34 mouse cellular contexts compared by ENCODE assay signal in genomic region chr4:35124027-35124426, GRCm38 (mm10). TPM values are rescaled to one million over a fixed set of nuclear protein-coding genes. Genes with fewer than 3 reads are reported as not detected.
A peak's percentile ranks its signal among the peaks of the same experiment; 100 is the strongest.
DNase-seq lines count a peak whose midpoint lies in the region; ATAC-seq and TF ChIP-seq lines count a peak whose summit lies in the region.
"Had no signal": no experiment of that assay in that cellular context is flagged by ENCODE, and none has a peak within 500 bp of the region (broad histone marks: within the 10 kb centered on the region; RNA-seq: fewer than 3 reads in every experiment).

No protein-coding gene starts in this region.

- dilution Hi-C loops in CH12.LX (cut with MboI; ENCODE audit: extremely low pct_ligation_motif_present, extremely low pct_unique_long_range_greater_than_20kb, low sequenced_read_pairs) = no loop called here

- no peak for TF ChIP-seq CTCF in lung, embryonic 14.5 days (IDR thresholded peaks at IDR 0.05; ENCODE audit: low read depth)
- no peak for TF ChIP-seq CTCF in CH12.LX (conservative IDR thresholded peaks at IDR 0.05 in 1 of 2, IDR thresholded peaks at IDR 0.05 in 1 of 2; ENCODE audit: low read depth in 2 of 2, low read length in 2 of 2)

- peak overlapping the region; percentile 65; the same call in 1 of the 2 replicates for H3K27ac ChIP-seq in lung, embryonic 14.5 days (ENCODE audit: low read depth)
- peak overlapping the region; percentile 13; the same call in 1 of the 2 replicates for H3K27ac ChIP-seq in CH12.LX (ENCODE audit: insufficient read depth, low read depth)
- peak overlapping the region; percentile 17; the same call in 1 of the 2 replicates for H3K27ac ChIP-seq in forebrain, embryonic 14.5 days (ENCODE audit: low read depth, low read length)
- no peak overlapping the region for H3K27ac ChIP-seq in midbrain, embryonic 13.5 days
- H3K27ac ChIP-seq: embryonic facial prominence, embryonic 13.5 days; left cerebral cortex, adult 2 months; limb, embryonic 10.5 days; liver, embryonic 15.5 days; neural tube, embryonic 13.5 days had no signal

- no peak for TF ChIP-seq POLR2A in CH12.LX (IDR thresholded peaks at IDR 0.05; ENCODE audit: low read depth, low read length)

- no peak overlapping the region for H3K9ac ChIP-seq in lung, embryonic 14.5 days
- H3K9ac ChIP-seq in CH12.LX (ENCODE audit: insufficient read depth, low read depth) = peak overlapping the region; percentile 47; the same call in 1 of the 2 replicates
- H3K9ac ChIP-seq in forebrain, embryonic 14.5 days (ENCODE audit: low read length) = no peak overlapping the region
- no peak overlapping the region for H3K9ac ChIP-seq in midbrain, embryonic 13.5 days (replicated peaks)
- H3K9ac ChIP-seq: embryonic facial prominence, embryonic 13.5 days; liver, embryonic 15.5 days; neural tube, embryonic 13.5 days had no signal

- WGBS in lung, embryonic 14.5 days = 50% methylated on average over 11 of the region's 11 CpGs
- 65% methylated on average over 11 of the region's 11 CpGs for WGBS in forebrain, embryonic 14.5 days
- 77% methylated on average over 11 of the region's 11 CpGs for WGBS in midbrain, embryonic 13.5 days

- H3K4me3 ChIP-seq in lung, embryonic 14.5 days (ENCODE audit: low read depth, low read length) = no peak overlapping the region
- H3K4me3 ChIP-seq in CH12.LX (replicated peaks in 1 of 3; ENCODE audit: low read depth in 2 of 3, low read length in 2 of 3, poor library complexity in 1 of 3) = no peak overlapping the region
- H3K4me3 ChIP-seq in forebrain, embryonic 14.5 days (ENCODE audit: low read depth, low read length) = no peak overlapping the region
- H3K4me3 ChIP-seq in midbrain, embryonic 13.5 days (replicated peaks) = 0 out of 2 replicates have a peak overlapping the region, but pooled peaks have one; percentile 6
- H3K4me3 ChIP-seq: embryonic facial prominence, embryonic 13.5 days; erythroblast, embryonic 14.5 days; left cerebral cortex, adult 2 months; limb, embryonic 10.5 days; liver, embryonic 15.5 days; megakaryocyte, embryonic 14.5 days; myocyte; neural tube, embryonic 13.5 days had no signal

- intact Hi-C loops in heart, postnatal 14 days (cut with DNase I) = no loop called here

- in situ Hi-C loops in CH12.LX (cut with MboI; ENCODE audit: low pct_ligation_motif_present, low pct_unique_long_range_greater_than_20kb, low sequenced_read_pairs) = no loop called here

- TF ChIP-seq RAD21 in CH12.LX (IDR thresholded peaks at IDR 0.05; ENCODE audit: low read depth, low read length) = no peak

- H3K36me3 ChIP-seq in lung, embryonic 14.5 days (ENCODE audit: insufficient read depth) = no peaks in the 10 kb centered on the region
- H3K36me3 ChIP-seq in CH12.LX (replicated peaks in 1 of 2; ENCODE audit: control insufficient read depth in 1 of 2, insufficient read depth in 1 of 2, low read length in 1 of 2) = peaks cover 0 to 2% of the 10 kb centered on the region in 2 experiments
- H3K36me3 ChIP-seq in forebrain, embryonic 14.5 days (ENCODE audit: control insufficient read depth, insufficient read depth, low read length) = no peaks in the 10 kb centered on the region
- H3K36me3 ChIP-seq in midbrain, embryonic 13.5 days = no peaks in the 10 kb centered on the region
- H3K36me3 ChIP-seq: embryonic facial prominence, embryonic 13.5 days; G1E; limb, embryonic 10.5 days; liver, embryonic 15.5 days; neural tube, embryonic 13.5 days had no signal

- peak; percentile 38; the same call in 1 of the 2 replicates for ATAC-seq in lung, embryonic 14.5 days (ENCODE audit: insufficient read depth)
- no peak for ATAC-seq in forebrain, embryonic 14.5 days
- ATAC-seq in midbrain, embryonic 13.5 days = no peak
- no peak for ATAC-seq in monocyte, adult 5-6 weeks (replicated peaks; ENCODE audit: insufficient number of reproducible peaks, low FRiP score, low TSS enrichment, poor library complexity, severe bottlenecking)
- ATAC-seq: Patski had no signal

- no peaks in the 10 kb centered on the region for H3K27me3 ChIP-seq in lung, embryonic 14.5 days (ENCODE audit: insufficient read depth, low read length)
- H3K27me3 ChIP-seq in CH12.LX (replicated peaks) = no peaks in the 10 kb centered on the region
- no peaks in the 10 kb centered on the region for H3K27me3 ChIP-seq in forebrain, embryonic 14.5 days (replicated peaks; ENCODE audit: control insufficient read depth, insufficient read depth, low read length)
- no peaks in the 10 kb centered on the region for H3K27me3 ChIP-seq in midbrain, embryonic 13.5 days
- H3K27me3 ChIP-seq: embryonic facial prominence, embryonic 13.5 days; liver, embryonic 15.5 days; megakaryocyte, embryonic 14.5 days; neural tube, embryonic 13.5 days; Patski had no signal

- DNase-seq in lung, embryonic 14.5 days = peak; percentile 71
- DNase-seq in lung, adult 18-20 months = no peak
- DNase-seq in CH12.LX (ENCODE audit: extremely low read depth) = no peak
- DNase-seq in forebrain, embryonic 14.5 days (ENCODE audit: low spot score) = no peak
- no peak for DNase-seq in heart, postnatal 14 days
- DNase-seq in urinary bladder, postnatal 25 days (ENCODE audit: low spot score) = no peak
- DNase-seq: cerebellum, adult 11-12 months; cerebellum, postnatal 14 days; heart, adult 11 months; kidney, adult 8-10 months; kidney, postnatal 10 days; liver; lung, postnatal 36 days; retina, postnatal 1 day; thymus, adult 2 months had no signal

- TF ChIP-seq EP300 in CH12.LX (IDR thresholded peaks at IDR 0.05; ENCODE audit: low read length) = no peak

- H3K9me3 ChIP-seq in lung, embryonic 14.5 days (ENCODE audit: low read depth, low read length) = no peaks in the 10 kb centered on the region
- H3K9me3 ChIP-seq in CH12.LX (replicated peaks; ENCODE audit: low read length) = no peaks in the 10 kb centered on the region
- H3K9me3 ChIP-seq in forebrain, embryonic 14.5 days (replicated peaks; ENCODE audit: control insufficient read depth, low read length) = no peaks in the 10 kb centered on the region
- H3K9me3 ChIP-seq in midbrain, embryonic 13.5 days = no peaks in the 10 kb centered on the region
- H3K9me3 ChIP-seq: embryonic facial prominence, embryonic 13.5 days; G1E; limb, embryonic 10.5 days; liver, embryonic 15.5 days; megakaryocyte, embryonic 14.5 days; neural tube, embryonic 13.5 days had no signal

- H3K79me2 ChIP-seq in CH12.LX (replicated peaks; ENCODE audit: control insufficient read depth, extremely low read depth, insufficient read depth, poor library complexity, severe bottlenecking) = peaks cover 37% of the 10 kb centered on the region

- peaks cover 18% of the 10 kb centered on the region for H3K4me1 ChIP-seq in lung, embryonic 14.5 days (ENCODE audit: insufficient read depth)
- H3K4me1 ChIP-seq in CH12.LX (ENCODE audit: control insufficient read depth in 1 of 2, insufficient read depth in 2 of 2) = peaks cover 33 to 92% of the 10 kb centered on the region in 2 experiments
- peaks cover 22% of the 10 kb centered on the region for H3K4me1 ChIP-seq in forebrain, embryonic 14.5 days (ENCODE audit: control insufficient read depth, insufficient read depth, low read length)
- peaks cover 58% of the 10 kb centered on the region for H3K4me1 ChIP-seq in midbrain, embryonic 13.5 days (replicated peaks)
- H3K4me1 ChIP-seq: liver, embryonic 15.5 days; megakaryocyte, embryonic 14.5 days had no signal

- H3K4me2 ChIP-seq in lung, embryonic 14.5 days = peak overlapping the region; percentile 31; the same call in 1 of the 2 replicates
- H3K4me2 ChIP-seq in CH12.LX (ENCODE audit: insufficient read depth, low read depth, poor library complexity, severe bottlenecking) = peak overlapping the region; percentile 73
- peak overlapping the region; percentile 12; the same call in 1 of the 2 replicates for H3K4me2 ChIP-seq in forebrain, embryonic 14.5 days (ENCODE audit: low read length)
- H3K4me2 ChIP-seq in midbrain, embryonic 13.5 days (replicated peaks) = peak overlapping the region; percentile 11
- H3K4me2 ChIP-seq: embryonic facial prominence, embryonic 13.5 days; heart, embryonic 11.5 days; liver, embryonic 15.5 days; neural tube, embryonic 13.5 days had no signal

TF ChIP-seq in CH12.LX, 34 proteins besides CTCF, POLR2A, EP300 and RAD21:
- no peak for TF ChIP-seq KAT2A (IDR thresholded peaks at IDR 0.05; ENCODE audit: insufficient replicate concordance, low read length)
- peak; percentile 57; the same call in 1 of the 2 replicates for TF ChIP-seq BHLHE40 (IDR thresholded peaks at IDR 0.05; ENCODE audit: low read depth, low read length)
- no peak for TF ChIP-seq ZMIZ1 (IDR thresholded peaks at IDR 0.05; ENCODE audit: low read depth, low read length)
- TF ChIP-seq CHD1 (IDR thresholded peaks at IDR 0.05; ENCODE audit: low read depth, low read length) = 0 out of 2 replicates have a peak, but pooled peaks have one; percentile 32
- no peak for TF ChIP-seq USF2 (conservative IDR thresholded peaks at IDR 0.05; ENCODE audit: low read depth, low read length)

RNA-seq across cellular contexts. Expression of gene Ifnk, which starts 27.8 kb away (rescaled TPM):
- polyA plus RNA-seq in lung, embryonic 14.5 days (2014; fragmentation: Nextera tagmentation; extraction: Ambion mirVana) = 0.32 and 0.39 TPM in 2 replicates
- total RNA-seq in CH12.LX (2012; rRNA removed) = not detected in 2 replicates
- total RNA-seq in CH12.LX (2014; rRNA removed) = not detected in 2 replicates
- not detected in 2 replicates for polyA plus RNA-seq in CH12.LX (2012; ENCODE audit: insufficient read length, low read depth)
- polyA plus RNA-seq in forebrain, embryonic 14.5 days (2014; fragmentation: Nextera tagmentation; extraction: Ambion mirVana) = 0.38 TPM in 1 of 2 replicates, not detected in the other
- polyA plus RNA-seq in midbrain, embryonic 13.5 days (2015; fragmentation: Nextera tagmentation; extraction: Ambion mirVana) = 0.26 TPM in 1 of 2 replicates, not detected in the other
- 2.0 TPM in 1 of 3 replicates, not detected in the others for total RNA-seq in monocyte, adult 5-6 weeks (2017)
- total RNA-seq in heart, postnatal 14 days (2021) = not detected
- total RNA-seq: adrenal gland, adult 18-20 months; G1E; gastrocnemius, adult 8-10 months; layer of hippocampus, postnatal 10 days; left cerebral cortex, adult 2 months had no signal
- polyA plus RNA-seq: erythroblast, embryonic 14.5 days; frontal cortex, adult 2 months; G1E; heart, embryonic 11.5 days; heart, postnatal 0 days; myocyte; neural tube, embryonic 13.5 days; Patski; spleen, adult 2 months; thymus, adult 2 months had no signal

RNA-seq across cellular contexts. Expression of gene Mob3b, which starts 33.3 kb away (rescaled TPM):
- polyA plus RNA-seq in lung, embryonic 14.5 days (2014; fragmentation: Nextera tagmentation; extraction: Ambion mirVana) = 14.0 and 14.9 TPM in 2 replicates
- total RNA-seq in CH12.LX (2012; rRNA removed) (9.4 and 11.7 TPM in 2 replicates), CH12.LX (2014; rRNA removed) (3.2 and 3.5 TPM in 2 replicates)
- polyA plus RNA-seq in CH12.LX (2012; ENCODE audit: insufficient read length, low read depth) = 11.0 and 12.3 TPM in 2 replicates
- polyA plus RNA-seq in forebrain, embryonic 14.5 days (2014; fragmentation: Nextera tagmentation; extraction: Ambion mirVana) = 4.6 and 6.3 TPM in 2 replicates
- 10.2 and 14.9 TPM in 2 replicates for polyA plus RNA-seq in midbrain, embryonic 13.5 days (2015; fragmentation: Nextera tagmentation; extraction: Ambion mirVana)
- total RNA-seq in monocyte, adult 5-6 weeks (2017) = 9.4 to 22.8 TPM (median 14.8 TPM) in 3 replicates
- 1 to 10 TPM; 1.1 to 1.8 TPM for total RNA-seq in heart, postnatal 14 days (2021)
- polyA plus RNA-seq: erythroblast, embryonic 14.5 days; G1E had no signal

Comparison
In these comparisons a context has a peak if more than half of its experiments do, and no peak if none do; other contexts are left out.
1. H3K4me2 ChIP-seq: peak in every context shown above with its lines; median percentile 73 in CH12.LX; 31 in lung, embryonic 14.5 days; 12 in forebrain, embryonic 14.5 days; 11 in midbrain, embryonic 13.5 days.